Mouse (Mus musculus) lung, embryonic 14.5 days (tissue): ENCODE measurements around the gene Bach2. TPM values are rescaled to one million over a fixed set of nuclear protein-coding genes. Genes with fewer than 3 reads are reported as not detected.

ENCODE experiments used
- ATAC-seq: fragments of 200-750 bp; cut with Nextera tagmentation; 2 replicates; pipeline ENCODE4 v1.8.0; 2017; ENCODE audit warnings: mild to moderate bottlenecking, moderate TSS enrichment, moderate library complexity; ENCODE audit not compliant: insufficient read depth
- DNase-seq: peaks from one replicate; pipeline ENCODE4 v3.0.0-alpha.2; 2015
- H3K27ac ChIP-seq: fragments of 300-500 bp; sonication (generic); 2 replicates; pipeline ENCODE4 v1.5.1; 2014; ENCODE audit warnings: low read depth, mild to moderate bottlenecking, moderate library complexity
- H3K27me3 ChIP-seq: fragments of 300-500 bp; sonication (generic); 2 replicates; pipeline ENCODE4 v1.6.1; 2014; ENCODE audit warnings: low read length, control low read depth; ENCODE audit not compliant: insufficient read depth
- H3K36me3 ChIP-seq: fragments of 300-500 bp; sonication (generic); 2 replicates; pipeline ENCODE4 v1.6.1; 2014; ENCODE audit warnings: control low read depth; ENCODE audit not compliant: insufficient read depth
- H3K4me1 ChIP-seq: fragments of 300-500 bp; sonication (generic); 2 replicates; pipeline ENCODE4 v1.6.1; 2014; ENCODE audit warnings: antibody characterized with exemption, control low read depth; ENCODE audit not compliant: insufficient read depth
- H3K4me2 ChIP-seq: fragments of 300-500 bp; sonication (generic); 2 replicates; pipeline ENCODE4 v1.6.1; 2014; ENCODE audit warnings: mild to moderate bottlenecking
- H3K4me3 ChIP-seq: fragments of 300-500 bp; sonication (generic); 2 replicates; pipeline ENCODE4 v1.5.1; 2014; ENCODE audit warnings: low read depth, low read length
- H3K9ac ChIP-seq: fragments of 300-500 bp; sonication (generic); 2 replicates; pipeline ENCODE4 v1.6.1; 2014
- H3K9me3 ChIP-seq: fragments of 300-500 bp; sonication (generic); 2 replicates; pipeline ENCODE4 v1.6.1; 2016; ENCODE audit warnings: low read depth, low read length, control low read depth
- CTCF ChIP-seq: IDR thresholded peaks from 2 replicates; pipeline ENCODE4 v1.5.1; 2016; ENCODE audit warnings: antibody characterized with exemption, low read depth
- WGBS: fragments of 180-500 bp; shearing (Covaris S2); extraction: QIAGEN DNeasy Blood & Tissue Kit; methylation state at CpG from one replicate; pipeline ENCODE4 v1.1.7; 2014; 5-methylcytosine and 5-hydroxymethylcytosine counted together
- polyA plus RNA-seq: library from polyadenylated mRNA; unstranded; fragments of >200 nt; fragmentation: Nextera tagmentation; extraction: Ambion mirVana; gene quantifications from 2 replicates; pipeline ENCODE4 v1.2.1, GENCODE M21; 2014

The Bach2 gene
- polyA plus RNA-seq, 1 experiment from 2014 or later = 16.1 TPM

DNA sequence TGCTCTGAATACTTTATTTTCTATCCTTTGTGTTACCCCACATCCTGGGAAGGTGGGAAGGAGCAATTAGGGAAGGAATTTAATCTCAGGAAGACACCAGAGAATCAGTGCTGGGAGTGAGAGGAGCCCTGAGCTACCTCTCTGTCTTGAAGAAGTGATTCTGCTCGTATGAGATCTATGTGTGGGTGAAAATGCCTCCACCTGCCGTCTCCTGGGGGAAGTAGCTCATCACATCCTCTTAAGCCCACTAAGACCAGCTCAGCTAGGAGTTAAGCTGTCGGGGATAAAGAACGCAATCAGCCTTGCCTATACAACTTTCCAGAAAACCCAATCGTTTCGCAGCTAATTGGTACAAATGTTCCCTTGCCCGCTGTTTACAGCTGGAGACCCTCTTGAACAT is 174.5 kb downstream of the Bach2 start:
- 65% methylated on average over 7 of the region's 7 CpGs for WGBS
- TF ChIP-seq CTCF = 0 out of 2 replicates have a peak, but pooled peaks have one; percentile 28

DNA sequence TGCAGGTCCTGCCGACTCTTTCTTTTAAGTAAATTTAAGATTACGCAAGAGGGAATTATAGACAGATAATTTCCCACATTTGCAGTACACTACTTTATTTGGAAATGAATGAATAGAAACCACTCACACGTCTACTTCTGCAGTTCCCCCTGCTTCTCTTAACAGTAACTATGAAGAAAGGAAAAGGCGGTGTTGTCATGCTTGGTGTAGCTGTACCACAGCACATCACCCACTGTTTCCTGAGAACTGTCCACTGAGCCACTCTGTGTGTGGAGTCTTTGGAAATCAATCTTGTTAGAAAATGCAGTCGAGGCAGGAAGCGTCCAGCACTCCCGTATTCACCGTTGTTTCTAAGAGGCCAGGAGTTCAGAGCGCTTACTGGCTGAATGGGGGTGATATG is 174.9 kb downstream of the Bach2 start:
- Histone ChIP-seq H3K4me1 (no peaks in the 10 kb centered on the region), H3K4me3 (no peak overlapping the region), H3K36me3 (no peaks in the 10 kb centered on the region), H3K9me3 (no peaks in the 10 kb centered on the region), H3K4me2 (no peak overlapping the region), H3K9ac (no peak overlapping the region), H3K27ac (no peak overlapping the region), H3K27me3 (no peaks in the 10 kb centered on the region)
- 66% methylated on average over 9 of the region's 9 CpGs for WGBS
- DNase-seq (no peak), ATAC-seq (no peak)
- no peak for TF ChIP-seq CTCF

More for the DNA sequence above, 174.5 kb downstream of the Bach2 start:
- no peak for DNase-seq
- H3K4me2 ChIP-seq = no peak overlapping the region
- ATAC-seq = no peak
- no peaks in the 10 kb centered on the region for H3K4me1 ChIP-seq
- H3K27me3 ChIP-seq = no peaks in the 10 kb centered on the region
- no peaks in the 10 kb centered on the region for H3K9me3 ChIP-seq
- no peak overlapping the region for H3K9ac ChIP-seq
- H3K27ac ChIP-seq = no peak overlapping the region
- H3K36me3 ChIP-seq = no peaks in the 10 kb centered on the region
- no peak overlapping the region for H3K4me3 ChIP-seq

DNA sequence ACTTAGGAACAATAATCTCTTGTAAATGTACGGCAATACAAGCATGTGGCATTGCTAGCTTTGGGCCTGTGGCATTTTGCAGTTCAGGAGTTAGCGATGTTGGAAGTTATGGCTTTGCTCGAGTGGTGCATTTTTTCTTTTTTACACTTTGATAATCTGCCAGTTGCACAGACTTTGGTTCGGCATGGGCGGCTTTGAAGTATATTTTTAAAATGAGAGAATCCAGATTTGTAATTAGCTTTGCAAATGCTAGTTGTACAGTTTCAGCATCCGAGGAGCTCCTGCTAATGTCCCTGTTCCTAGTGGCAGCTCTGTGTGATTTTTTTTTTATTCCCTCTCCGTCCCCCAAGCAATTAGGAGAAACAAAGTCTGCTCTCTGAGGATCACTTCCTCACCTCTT is 176.4 kb downstream of the Bach2 start:
- no peaks in the 10 kb centered on the region for H3K36me3 ChIP-seq
- no peak for TF ChIP-seq CTCF
- ATAC-seq (no peak), DNase-seq (no peak)
- H3K4me1 ChIP-seq = no peaks in the 10 kb centered on the region
- no peak overlapping the region for H3K4me2 ChIP-seq
- no peak overlapping the region for H3K27ac ChIP-seq
- H3K9me3 ChIP-seq = no peaks in the 10 kb centered on the region
- no peak overlapping the region for H3K4me3 ChIP-seq
- 84% methylated on average over 7 of the region's 7 CpGs for WGBS
- H3K9ac ChIP-seq = no peak overlapping the region
- H3K27me3 ChIP-seq = no peaks in the 10 kb centered on the region

DNA sequence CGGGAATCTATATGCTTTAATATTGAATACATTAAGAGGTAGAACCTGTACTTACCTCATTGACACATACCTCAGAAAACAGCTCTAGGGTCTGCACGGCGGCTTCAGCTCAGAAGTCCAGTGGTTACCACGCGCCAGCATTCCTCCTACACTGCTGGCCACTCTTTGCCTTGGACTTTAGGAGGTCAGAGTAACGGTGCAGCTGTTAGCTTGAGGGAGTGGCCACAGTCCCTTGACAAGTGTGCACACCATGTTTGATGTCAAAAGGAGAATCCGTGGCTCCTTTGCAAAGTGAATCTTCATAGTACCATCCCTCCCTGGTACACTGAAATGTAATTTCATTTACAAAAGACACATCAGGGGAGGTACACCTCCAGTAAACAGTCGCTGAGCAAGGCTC is 179.3 kb downstream of the Bach2 start:
- ATAC-seq (no peak), DNase-seq (no peak)
- no peak overlapping the region for H3K27ac ChIP-seq
- H3K4me3 ChIP-seq = no peak overlapping the region
- H3K27me3 ChIP-seq = no peaks in the 10 kb centered on the region
- H3K4me1 ChIP-seq = no peaks in the 10 kb centered on the region
- WGBS = 84% methylated on average over 8 of the region's 8 CpGs
- no peaks in the 10 kb centered on the region for H3K9me3 ChIP-seq
- TF ChIP-seq CTCF = no peak
- H3K4me2 ChIP-seq = no peak overlapping the region
- H3K9ac ChIP-seq = no peak overlapping the region
- no peaks in the 10 kb centered on the region for H3K36me3 ChIP-seq

DNA sequence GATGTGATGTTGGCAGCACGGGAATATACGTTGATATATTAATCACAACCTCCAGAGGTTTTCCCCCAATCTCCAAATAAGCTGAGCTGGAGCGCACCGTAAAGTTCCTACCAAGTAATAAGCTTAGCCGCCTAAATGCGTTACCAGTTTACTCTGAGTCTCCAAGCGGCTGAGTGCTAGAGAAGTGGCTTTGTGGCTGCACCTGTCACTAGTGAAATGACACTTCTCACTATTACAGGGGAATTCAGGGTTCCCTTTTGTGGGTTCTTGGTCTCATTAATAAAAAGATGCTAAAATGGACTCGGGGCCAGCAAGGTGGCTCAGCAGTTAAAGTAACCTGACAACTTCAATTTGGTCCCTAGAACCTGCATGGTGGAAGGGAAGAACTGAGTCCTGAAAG is 183.0 kb downstream of the Bach2 start:
- Histone ChIP-seq H3K9ac (no peak overlapping the region), H3K27me3 (no peaks in the 10 kb centered on the region), H3K4me2 (no peak overlapping the region), H3K4me3 (no peak overlapping the region), H3K36me3 (no peaks in the 10 kb centered on the region), H3K4me1 (no peaks in the 10 kb centered on the region), H3K27ac (no peak overlapping the region), H3K9me3 (no peaks in the 10 kb centered on the region)
- WGBS = 87% methylated on average over 8 of the region's 8 CpGs
- TF ChIP-seq CTCF = no peak
- ATAC-seq (no peak), DNase-seq (no peak)

DNA sequence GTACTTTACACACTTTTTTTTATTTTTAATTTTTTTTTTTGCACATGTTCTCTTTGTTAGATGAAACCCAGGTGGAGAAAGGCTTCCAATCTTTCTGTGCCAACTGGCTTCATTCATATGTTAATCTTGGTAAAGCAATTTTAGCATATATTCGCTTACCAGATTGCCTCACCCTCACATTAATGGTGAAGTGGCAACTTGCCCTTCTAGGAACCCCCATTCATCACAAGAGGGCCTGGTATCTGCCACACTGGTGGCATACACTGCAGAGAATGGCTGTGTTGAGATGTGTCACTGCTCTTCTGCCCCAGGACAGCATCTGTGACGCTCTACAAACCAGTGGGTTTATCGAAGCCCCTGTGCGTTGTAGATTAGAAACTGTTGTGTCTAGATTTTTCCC is 183.8 kb downstream of the Bach2 start:
- Histone ChIP-seq H3K27ac (no peak overlapping the region), H3K36me3 (no peaks in the 10 kb centered on the region), H3K9me3 (no peaks in the 10 kb centered on the region), H3K4me3 (no peak overlapping the region), H3K4me2 (no peak overlapping the region), H3K27me3 (no peaks in the 10 kb centered on the region), H3K9ac (no peak overlapping the region), H3K4me1 (no peaks in the 10 kb centered on the region)
- no peak for TF ChIP-seq CTCF
- DNase-seq = no peak
- 93% methylated on average over 4 of the region's 4 CpGs for WGBS
- ATAC-seq = no peak

DNA sequence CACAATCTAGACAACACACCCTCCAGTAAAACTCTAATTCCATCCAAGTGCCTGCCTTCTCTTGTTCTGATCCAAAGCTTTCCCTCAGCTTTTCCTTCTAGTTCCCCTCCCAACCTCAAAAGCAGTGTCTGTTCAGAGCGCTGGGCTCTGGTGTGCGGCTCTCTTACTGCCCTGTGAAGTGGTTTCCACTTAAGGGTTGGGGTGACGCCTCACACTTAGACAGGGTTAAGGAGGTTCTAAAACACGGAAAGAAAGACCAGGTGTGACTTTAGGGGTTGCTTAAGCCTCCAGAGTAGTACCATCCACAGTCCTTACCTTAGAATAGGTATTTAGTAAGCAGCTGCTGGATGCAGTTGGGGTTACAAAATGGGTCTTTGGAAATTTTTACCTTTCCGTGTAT is 185.1 kb downstream of the Bach2 start:
- no peaks in the 10 kb centered on the region for H3K4me1 ChIP-seq
- H3K4me2 ChIP-seq = no peak overlapping the region
- DNase-seq = peak; percentile 32
- no peak for TF ChIP-seq CTCF
- H3K27ac ChIP-seq = no peak overlapping the region
- peak; percentile 54; the same call in 1 of the 2 replicates for ATAC-seq
- no peak overlapping the region for H3K4me3 ChIP-seq
- no peaks in the 10 kb centered on the region for H3K27me3 ChIP-seq
- no peak overlapping the region for H3K9ac ChIP-seq
- H3K9me3 ChIP-seq = no peaks in the 10 kb centered on the region
- H3K36me3 ChIP-seq = no peaks in the 10 kb centered on the region
- 61% methylated on average over 5 of the region's 5 CpGs for WGBS

DNA sequence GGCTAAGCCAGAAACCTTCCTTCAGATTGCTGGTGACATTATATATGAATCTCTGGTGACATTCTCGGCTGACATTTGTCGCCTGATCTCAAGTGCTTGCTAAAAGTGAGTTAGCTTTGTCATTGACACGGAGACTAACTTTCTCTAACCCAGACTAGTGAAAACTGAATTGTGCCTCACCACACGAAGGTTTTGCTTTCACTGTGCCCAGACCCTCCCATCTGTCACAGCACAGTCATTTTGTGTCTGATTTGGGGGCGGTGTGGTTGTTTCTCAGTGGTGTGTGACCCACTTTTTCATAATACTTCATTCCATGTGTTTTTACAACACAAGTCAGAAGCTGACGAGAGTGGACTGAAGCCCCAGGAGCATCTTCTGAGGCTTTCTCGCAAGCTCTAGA is 185.8 kb downstream of the Bach2 start:
- Histone ChIP-seq H3K4me3 (no peak overlapping the region), H3K4me1 (no peaks in the 10 kb centered on the region), H3K9me3 (no peaks in the 10 kb centered on the region), H3K36me3 (no peaks in the 10 kb centered on the region), H3K4me2 (no peak overlapping the region), H3K27ac (no peak overlapping the region), H3K9ac (no peak overlapping the region), H3K27me3 (no peaks in the 10 kb centered on the region)
- WGBS = 72% methylated on average over 7 of the region's 7 CpGs
- TF ChIP-seq CTCF = no peak
- DNase-seq = no peak
- ATAC-seq = no peak
